Mouse (Mus musculus): Measurements from ENCODE around the gene Gstm1.
A peak's percentile ranks its signal among the peaks of the same experiment; 100 is the strongest.
"Not testable (repeated sequence)": the region's sequence is repeated elsewhere in the genome, so short reads cannot be mapped to it uniquely, and the experiment has no call there.

Gene Gstm1

GRCm38 (mm10) chr3:108016468-108016867, 1.3 kb downstream of the Gstm1 start:
- DNase-seq (ENCODE audit: low read depth, low spot score), result not testable (repeated sequence)

- no peak for DNase-seq (ENCODE audit: low read depth, low spot score)
These were observed 2.8 kb downstream of the Gstm1 start for GRCm38 (mm10) chr3:108014974-108015346.

- DNase-seq (ENCODE audit: low read depth, low spot score), result no peak
These were observed 3.4 kb downstream of the Gstm1 start for GRCm38 (mm10) chr3:108014098-108014973.

GRCm38 (mm10) chr3:108013331-108013871, 4.4 kb downstream of the Gstm1 start:
- DNase-seq (ENCODE audit: low read depth, low spot score), result peak; percentile 72

- DNase-seq (ENCODE audit: low read depth, low spot score), result no peak
These were observed 6.2 kb downstream of the Gstm1 start for GRCm38 (mm10) chr3:108011558-108011957.

- no peak for DNase-seq (ENCODE audit: low read depth, low spot score)
These were observed 7.5 kb downstream of the Gstm1 start for GRCm38 (mm10) chr3:108010286-108010685.

GRCm38 (mm10) chr3:108002021-108002420, 15.8 kb downstream of the Gstm1 start:
- no peak for DNase-seq (ENCODE audit: low read depth, low spot score)

- DNase-seq (ENCODE audit: low read depth, low spot score), result no peak
These were observed 18.3 kb downstream of the Gstm1 start for GRCm38 (mm10) chr3:107999491-107999890.

GRCm38 (mm10) chr3:107998591-107998990, 19.2 kb downstream of the Gstm1 start:
- DNase-seq (ENCODE audit: low read depth, low spot score), result no peak

GRCm38 (mm10) chr3:107996576-107996975, 21.2 kb downstream of the Gstm1 start:
- no peak for DNase-seq (ENCODE audit: low read depth, low spot score)

- DNase-seq (ENCODE audit: low read depth, low spot score), result not testable (repeated sequence)
These were observed 21.8 kb downstream of the Gstm1 start for GRCm38 (mm10) chr3:107995974-107996373.

GRCm38 (mm10) chr3:107986041-107986562, 31.7 kb downstream of the Gstm1 start, which contains the start of gene Gstm2:
TSS of gene Gstm2 (minus strand) at chr3:107986453.
- DNase-seq (ENCODE audit: low read depth, low spot score), result peak; percentile 72

- DNase-seq (ENCODE audit: low read depth, low spot score), result not testable (repeated sequence)
These were observed 32.6 kb downstream of the Gstm1 start for GRCm38 (mm10) chr3:107985141-107985540.

- no peak for DNase-seq (ENCODE audit: low read depth, low spot score)
These were observed 33.3 kb downstream of the Gstm1 start for GRCm38 (mm10) chr3:107984471-107984870.

GRCm38 (mm10) chr3:107983771-107984170, 34.0 kb downstream of the Gstm1 start:
- no peak for DNase-seq (ENCODE audit: low read depth, low spot score)

GRCm38 (mm10) chr3:107982726-107983125, 35.0 kb downstream of the Gstm1 start:
- no peak for DNase-seq (ENCODE audit: low read depth, low spot score)

- no peak for DNase-seq (ENCODE audit: low read depth, low spot score)
These were observed 36.5 kb downstream of the Gstm1 start for GRCm38 (mm10) chr3:107981261-107981660.

GRCm38 (mm10) chr3:107977691-107978090, 40.1 kb downstream of the Gstm1 start:
- DNase-seq (ENCODE audit: low read depth, low spot score), result no peak

GRCm38 (mm10) chr3:107974237-107974636, 43.5 kb downstream of the Gstm1 start:
- no peak for DNase-seq (ENCODE audit: low read depth, low spot score)

- DNase-seq (ENCODE audit: low read depth, low spot score), result no peak
These were observed 45.7 kb downstream of the Gstm1 start for GRCm38 (mm10) chr3:107972070-107972469.

- DNase-seq (ENCODE audit: low read depth, low spot score), result not testable (repeated sequence)
These were observed 46.7 kb downstream of the Gstm1 start for GRCm38 (mm10) chr3:107971101-107971500.

- DNase-seq (ENCODE audit: low read depth, low spot score), result no peak
These were observed 48.9 kb downstream of the Gstm1 start, which contains the start of gene Gstm3 for GRCm38 (mm10) chr3:107968724-107969395. TSS of gene Gstm3 (minus strand) at chr3:107969283.
